Mouse (Mus musculus) intestine, embryonic 16.5 days (tissue): Measurements from ENCODE around the gene Nars2. TPM values are rescaled to one million over a fixed set of nuclear protein-coding genes. Genes with fewer than 3 reads are reported as not detected.
A peak's percentile ranks its signal among the peaks of the same experiment; 100 is the strongest.

Source experiments
- ATAC-seq: fragments of 200-750 bp; cut with Nextera tagmentation; 2 replicates; pipeline ENCODE4 v1.8.0; 2017; ENCODE audit warnings: moderate TSS enrichment, moderate library complexity
- H3K27ac ChIP-seq: fragments of 300-500 bp; sonication (generic); 2 replicates; pipeline ENCODE4 v1.5.1; 2014; ENCODE audit warnings: mild to moderate bottlenecking, low read length
- H3K27me3 ChIP-seq: fragments of 300-500 bp; sonication (generic); replicated peaks from 2 replicates; pipeline ENCODE4 v1.6.1; 2014; ENCODE audit warnings: low read length, control low read depth, mixed read lengths; ENCODE audit not compliant: control insufficient read depth, insufficient read depth
- H3K36me3 ChIP-seq: fragments of 300-500 bp; sonication (generic); 2 replicates; pipeline ENCODE4 v1.6.1; 2014; ENCODE audit warnings: low read length, control low read depth; ENCODE audit not compliant: control insufficient read depth, insufficient read depth
- H3K4me1 ChIP-seq: fragments of 300-500 bp; sonication (generic); 2 replicates; pipeline ENCODE4 v1.6.1; 2014; ENCODE audit warnings: low read length, control low read depth, mixed read lengths; ENCODE audit not compliant: control insufficient read depth, insufficient read depth
- H3K4me2 ChIP-seq: fragments of 300-500 bp; sonication (generic); 2 replicates; pipeline ENCODE4 v1.6.1; 2014; ENCODE audit warnings: low read depth, low read length, control low read depth
- H3K4me3 ChIP-seq: fragments of 300-500 bp; sonication (generic); 2 replicates; pipeline ENCODE4 v1.5.1; 2014; ENCODE audit warnings: mild to moderate bottlenecking, low read length
- H3K9ac ChIP-seq: fragments of 300-500 bp; sonication (generic); 2 replicates; pipeline ENCODE4 v1.6.1; 2014; ENCODE audit warnings: low read depth, low read length
- H3K9me3 ChIP-seq: fragments of 300-500 bp; sonication (generic); 2 replicates; pipeline ENCODE4 v1.6.1; 2016; ENCODE audit warnings: low read length, control low read depth; ENCODE audit not compliant: control insufficient read depth
- WGBS: fragments of 180-500 bp; shearing (Covaris S2); extraction: QIAGEN DNeasy Blood & Tissue Kit; methylation state at CpG from one replicate; pipeline ENCODE4 v1.1.7; 2014; 5-methylcytosine and 5-hydroxymethylcytosine counted together
- polyA plus RNA-seq: library from polyadenylated mRNA; unstranded; fragments of >200 nt; fragmentation: Nextera tagmentation; extraction: Ambion mirVana; gene quantifications from 2 replicates; pipeline ENCODE4 v1.2.1, GENCODE M21; 2015

The Nars2 gene
- polyA plus RNA-seq, 1 experiment from 2014 or later: 29.7 TPM

GRCm38 (mm10) chr7:96967188-96967587 lies 15.9 kb downstream of the Nars2 start:
- Histone ChIP-seq H3K4me2 (no peak overlapping the region), H3K9ac (no peak overlapping the region), H3K9me3 (no peaks in the 10 kb centered on the region), H3K27me3 (no peaks in the 10 kb centered on the region), H3K4me3 (no peak overlapping the region), H3K27ac (no peak overlapping the region), H3K4me1 (no peaks in the 10 kb centered on the region), H3K36me3 (no peaks in the 10 kb centered on the region)
- 38% methylated on average over 3 of the region's 3 CpGs for WGBS
- no peak for ATAC-seq

DNA sequence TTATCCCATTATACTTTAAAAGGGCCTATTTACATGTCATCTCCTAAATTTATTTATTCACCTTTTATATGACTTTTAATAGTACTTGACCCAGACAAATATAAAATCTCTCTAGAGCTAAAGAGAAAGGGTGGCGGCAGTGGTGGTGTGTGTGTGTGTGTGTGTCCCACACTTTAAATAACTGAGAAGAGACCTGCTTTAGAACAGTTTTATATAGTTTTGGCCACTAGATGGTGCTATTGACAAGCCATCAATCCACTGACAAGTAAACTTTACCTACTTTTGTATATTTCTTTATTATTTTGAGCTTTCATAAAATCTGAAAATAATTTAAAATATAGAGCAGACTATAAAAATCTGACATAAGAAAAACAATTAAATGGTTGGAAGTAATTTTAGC lies 19.1 kb downstream of the Nars2 start:
- Histone ChIP-seq H3K27me3 (no peaks in the 10 kb centered on the region), H3K36me3 (no peaks in the 10 kb centered on the region), H3K9me3 (no peaks in the 10 kb centered on the region), H3K4me3 (no peak overlapping the region), H3K4me2 (no peak overlapping the region), H3K4me1 (peaks cover 3% of the 10 kb centered on the region; the same call in 1 of the 2 replicates), H3K9ac (no peak overlapping the region), H3K27ac (no peak overlapping the region)
- peak; percentile 38; the same call in 1 of the 2 replicates for ATAC-seq
- 16% methylated on average over 1 of the region's 1 CpGs for WGBS

GRCm38 (mm10) chr7:96971027-96971996 lies 20.0 kb downstream of the Nars2 start:
- Histone ChIP-seq H3K9me3 (no peaks in the 10 kb centered on the region), H3K4me2 (peak overlapping the region; percentile 27; the same call in 1 of the 2 replicates), H3K4me3 (no peak overlapping the region), H3K27ac (no peak overlapping the region; the same call in 1 of the 2 replicates), H3K36me3 (0 out of 2 replicates have a peak, but pooled peaks cover 3% of the 10 kb centered on the region), H3K9ac (peak overlapping the region; percentile 15; the same call in 1 of the 2 replicates), H3K27me3 (no peaks in the 10 kb centered on the region), H3K4me1 (peaks cover 3% of the 10 kb centered on the region; the same call in 1 of the 2 replicates)
- no peak for ATAC-seq
- 60% methylated on average over 21 of the region's 21 CpGs for WGBS

DNA sequence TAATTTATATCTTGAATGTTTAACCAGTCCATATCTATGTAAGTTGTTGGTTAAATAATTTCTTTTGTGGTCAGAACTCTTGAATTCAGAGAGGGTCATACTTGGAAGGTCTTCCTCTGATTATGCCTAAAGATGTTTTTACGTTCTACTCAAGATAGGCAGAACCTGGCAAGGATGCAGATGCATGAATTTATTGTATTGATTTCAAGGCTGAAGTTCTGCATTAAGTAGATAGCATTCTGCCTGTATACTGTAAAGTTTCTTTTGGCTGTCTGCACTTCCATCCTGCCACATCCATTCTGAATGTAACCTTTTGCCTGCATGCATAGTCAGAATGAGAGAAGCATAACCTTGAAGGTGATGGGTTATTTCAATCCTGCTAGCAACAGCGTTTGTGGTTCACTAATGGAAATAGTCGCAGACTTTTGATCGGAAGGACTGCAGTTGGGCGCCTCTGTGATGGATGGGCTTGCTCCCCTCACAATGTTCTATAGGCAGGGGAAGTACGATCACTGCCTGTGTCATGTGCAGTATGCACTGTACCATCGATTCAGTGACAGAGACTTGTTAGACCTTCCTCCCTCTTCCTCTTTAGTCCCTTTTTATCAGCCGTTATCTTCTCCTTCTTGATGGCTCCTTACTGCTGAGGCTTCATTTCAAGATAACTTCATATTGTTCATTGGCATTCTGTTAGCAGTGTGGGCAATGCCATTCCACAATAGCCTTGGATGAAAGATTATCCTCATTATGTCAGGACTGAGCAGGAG lies 21.0 kb downstream of the Nars2 start:
- no peak for ATAC-seq
- H3K4me1 ChIP-seq: peaks cover 3% of the 10 kb centered on the region; the same call in 1 of the 2 replicates
- 0 out of 2 replicates have a peak, but pooled peaks cover 3% of the 10 kb centered on the region for H3K36me3 ChIP-seq
- 66% methylated on average over 8 of the region's 8 CpGs for WGBS
- no peaks in the 10 kb centered on the region for H3K9me3 ChIP-seq
- no peak overlapping the region for H3K27ac ChIP-seq
- no peak overlapping the region for H3K4me2 ChIP-seq
- H3K27me3 ChIP-seq: no peaks in the 10 kb centered on the region
- H3K4me3 ChIP-seq: no peak overlapping the region
- H3K9ac ChIP-seq: no peak overlapping the region

- Histone ChIP-seq H3K4me1 (peaks cover 3% of the 10 kb centered on the region; the same call in 1 of the 2 replicates), H3K9me3 (no peaks in the 10 kb centered on the region), H3K27me3 (no peaks in the 10 kb centered on the region), H3K4me2 (no peak overlapping the region), H3K9ac (no peak overlapping the region), H3K27ac (no peak overlapping the region), H3K4me3 (no peak overlapping the region), H3K36me3 (peaks cover 8% of the 10 kb centered on the region; the same call in 1 of the 2 replicates)
- ATAC-seq: no peak
- 83% methylated on average over 5 of the region's 5 CpGs for WGBS
These were observed 24.6 kb downstream of the Nars2 start for GRCm38 (mm10) chr7:96975914-96976313.

- H3K36me3 ChIP-seq: peaks cover 8% of the 10 kb centered on the region; the same call in 1 of the 2 replicates
- no peak for ATAC-seq
- peaks cover 3% of the 10 kb centered on the region; the same call in 1 of the 2 replicates for H3K4me1 ChIP-seq
- no peaks in the 10 kb centered on the region for H3K9me3 ChIP-seq
- no peaks in the 10 kb centered on the region for H3K27me3 ChIP-seq
- no peak overlapping the region for H3K9ac ChIP-seq
- 80% methylated on average over 1 of the region's 1 CpGs for WGBS
- H3K4me3 ChIP-seq: no peak overlapping the region
- no peak overlapping the region for H3K27ac ChIP-seq
- no peak overlapping the region for H3K4me2 ChIP-seq
These were observed 25.9 kb downstream of the Nars2 start for GRCm38 (mm10) chr7:96977209-96977608.

- Histone ChIP-seq H3K4me3 (no peak overlapping the region), H3K9ac (no peak overlapping the region), H3K9me3 (no peaks in the 10 kb centered on the region)
These were observed 30.1 kb downstream of the Nars2 start for GRCm38 (mm10) chr7:96981366-96981765.

GRCm38 (mm10) chr7:96983660-96984347 lies 32.5 kb downstream of the Nars2 start:
- Histone ChIP-seq H3K36me3 (peaks cover 4% of the 10 kb centered on the region; the same call in 1 of the 2 replicates), H3K9ac (no peak overlapping the region), H3K4me2 (no peak overlapping the region), H3K4me1 (peaks cover 13% of the 10 kb centered on the region), H3K9me3 (no peaks in the 10 kb centered on the region), H3K4me3 (no peak overlapping the region), H3K27me3 (no peaks in the 10 kb centered on the region), H3K27ac (peak overlapping the region; percentile 65)
- peak; percentile 75 for ATAC-seq
- WGBS: 38% methylated on average over 7 of the region's 7 CpGs

More at GRCm38 (mm10) chr7:96981366-96981765, 30.1 kb downstream of the Nars2 start:
- WGBS: 85% methylated on average over 2 of the region's 2 CpGs
- no peaks in the 10 kb centered on the region for H3K27me3 ChIP-seq
- peaks cover 4% of the 10 kb centered on the region; the same call in 1 of the 2 replicates for H3K36me3 ChIP-seq
- H3K27ac ChIP-seq: no peak overlapping the region
- no peak overlapping the region for H3K4me2 ChIP-seq
- ATAC-seq: no peak
- peaks cover 8% of the 10 kb centered on the region for H3K4me1 ChIP-seq
